Mouse (Mus musculus) embryonic facial prominence, embryonic 11.5 days (tissue): ENCODE data around the gene Gm29735. TPM values are rescaled to one million over a fixed set of nuclear protein-coding genes. Genes with fewer than 3 reads are reported as not detected.
"Not testable (repeated sequence)": the region's sequence is repeated elsewhere in the genome, so short reads cannot be mapped to it uniquely, and the experiment has no call there.

Experiments used
- ATAC-seq: fragments of 200-750 bp; cut with Nextera tagmentation; replicated peaks from 2 replicates; pipeline ENCODE4 v1.8.0; 2017; ENCODE audit warnings: low read depth; ENCODE audit not compliant: insufficient number of reproducible peaks, low FRiP score, low TSS enrichment
- DNase-seq: peaks from one replicate; pipeline ENCODE4 v3.0.0-alpha.2; 2015; ENCODE audit warnings: low spot score
- H3K27ac ChIP-seq: fragments of 300-500 bp; sonication (generic); replicated peaks from 2 replicates; pipeline ENCODE4 v1.5.1; 2014; ENCODE audit warnings: mild to moderate bottlenecking, low read depth, low read length, control low read depth
- H3K27me3 ChIP-seq: fragments of 300-500 bp; sonication (generic); 2 replicates; pipeline ENCODE4 v1.6.1; 2014; ENCODE audit warnings: mild to moderate bottlenecking, low read length, moderate library complexity, mixed read lengths; ENCODE audit not compliant: control insufficient read depth, insufficient read depth
- H3K36me3 ChIP-seq: fragments of 300-500 bp; sonication (generic); replicated peaks from 2 replicates; pipeline ENCODE4 v1.6.1; 2014; ENCODE audit warnings: low read depth, mild to moderate bottlenecking, low read length, moderate library complexity, mixed read lengths; ENCODE audit not compliant: control insufficient read depth, insufficient read depth
- H3K4me1 ChIP-seq: fragments of 300-500 bp; sonication (generic); 2 replicates; pipeline ENCODE4 v1.6.1; 2014; ENCODE audit warnings: low read length, mixed read lengths; ENCODE audit not compliant: control insufficient read depth, insufficient read depth
- H3K4me2 ChIP-seq: fragments of 300-500 bp; sonication (generic); 2 replicates; pipeline ENCODE4 v1.6.1; 2014; ENCODE audit warnings: low read depth, mild to moderate bottlenecking, control low read depth, low read length, moderate library complexity
- H3K4me3 ChIP-seq: fragments of 300-500 bp; sonication (generic); 2 replicates; pipeline ENCODE4 v1.5.1; 2014; ENCODE audit warnings: low read depth, low read length, control low read depth
- H3K9ac ChIP-seq: fragments of 300-500 bp; sonication (generic); replicated peaks from 2 replicates; pipeline ENCODE4 v1.6.1; 2014; ENCODE audit warnings: mild to moderate bottlenecking, control low read depth, low read length
- H3K9me3 ChIP-seq: fragments of 300-500 bp; sonication (generic); replicated peaks from 2 replicates; pipeline ENCODE4 v1.6.1; 2016; ENCODE audit warnings: mild to moderate bottlenecking, low read length, inconsistent platforms, mixed read lengths; ENCODE audit not compliant: control insufficient read depth
- WGBS: fragments of 180-500 bp; shearing (Covaris S2); extraction: QIAGEN DNeasy Blood & Tissue Kit; methylation state at CpG from one replicate; pipeline ENCODE4 v1.1.7; 2014; 5-methylcytosine and 5-hydroxymethylcytosine counted together
- polyA plus RNA-seq: library from polyadenylated mRNA; unstranded; fragments of >200 nt; fragmentation: Nextera tagmentation; extraction: Ambion mirVana; gene quantifications from 2 replicates; pipeline ENCODE4 v1.2.1, GENCODE M21; 2014

Gm29735 gene
- not detected in 2 replicates for polyA plus RNA-seq

DNA sequence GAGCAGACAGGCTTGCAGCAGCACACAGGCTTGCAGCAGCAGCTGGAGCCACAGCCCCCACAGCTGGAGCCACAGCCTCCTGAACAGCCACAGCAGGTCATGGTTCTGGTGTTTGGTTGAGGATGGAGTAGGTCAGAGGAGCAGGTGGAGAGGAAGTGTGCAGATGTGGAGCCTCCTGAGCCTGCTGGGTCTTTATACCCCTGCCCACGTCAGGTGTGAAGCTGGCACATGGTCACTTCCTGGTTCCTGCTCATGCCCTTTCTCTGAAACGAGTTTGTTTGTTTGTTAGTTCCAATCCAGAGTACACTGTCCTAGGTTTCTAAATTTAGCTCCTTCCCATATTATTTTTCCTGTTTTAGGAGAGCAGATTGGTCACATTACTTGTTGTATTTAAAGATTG, at the start of gene Gm29735:
Gm29735 (minus strand) TSS at position 101 of the 400 bp plus-strand sequence.
- H3K4me3 ChIP-seq, H3K27ac ChIP-seq, H3K36me3 ChIP-seq, H3K9me3 ChIP-seq, H3K9ac ChIP-seq, H3K27me3 ChIP-seq, H3K4me2 ChIP-seq, DNase-seq, H3K4me1 ChIP-seq, ATAC-seq: not testable (repeated sequence)
- 47% methylated on average over 2 of the region's 2 CpGs for WGBS

DNA sequence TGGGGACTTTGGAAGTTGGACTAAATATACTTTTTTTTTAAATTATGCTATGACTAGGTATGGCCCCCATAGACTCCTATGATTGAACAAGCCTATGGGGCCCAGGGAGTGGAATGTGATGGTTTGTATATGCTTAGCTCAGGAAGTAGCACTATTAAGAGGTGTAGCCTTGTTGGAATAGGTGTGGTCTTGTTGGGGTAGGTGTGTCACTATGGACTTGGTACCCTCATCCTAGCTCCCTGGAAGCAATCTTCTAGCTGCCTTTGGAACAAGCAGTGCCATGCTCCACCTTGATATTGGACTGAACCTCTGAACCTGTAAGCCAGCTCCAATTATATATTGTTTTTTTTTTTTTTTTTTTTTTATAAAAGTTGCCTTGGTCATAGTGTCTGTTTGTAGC, 48.6 kb upstream of the Gm29735 start:
- Histone ChIP-seq H3K4me2 (no peak overlapping the region), H3K27ac (no peak overlapping the region), H3K27me3 (no peaks in the 10 kb centered on the region), H3K36me3 (no peaks in the 10 kb centered on the region), H3K4me3 (no peak overlapping the region), H3K4me1 (no peaks in the 10 kb centered on the region), H3K9ac (no peak overlapping the region), H3K9me3 (no peaks in the 10 kb centered on the region)
- DNase-seq (no peak), ATAC-seq (no peak)

DNA sequence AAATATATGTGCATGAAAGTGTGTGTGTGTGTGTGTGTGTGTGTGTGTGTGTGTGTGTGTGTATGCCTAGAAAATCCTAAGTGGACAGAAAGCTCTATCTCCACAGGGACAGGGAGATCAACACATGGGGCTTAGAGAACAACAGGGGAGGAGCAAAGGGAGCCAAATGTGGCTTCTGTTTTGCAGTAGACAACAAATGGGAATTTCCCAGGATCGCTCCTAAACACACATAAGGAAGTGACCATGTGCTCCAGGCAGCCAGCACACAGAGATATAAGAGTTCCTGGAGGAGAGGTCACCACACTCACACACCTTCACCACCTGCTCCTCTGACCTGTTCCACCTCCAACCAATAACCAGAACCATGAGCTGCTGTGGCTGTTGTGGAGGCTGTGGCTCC, 44.2 kb upstream of the Gm29735 start, which contains the start of gene Krtap5-3:
Krtap5-3 (plus strand) TSS at position 301 of the 400 bp plus-strand sequence.
- Histone ChIP-seq H3K27ac (no peak within 1 kb of the TSS), H3K36me3 (no peaks in the 10 kb centered on the region), H3K9me3 (no peaks in the 10 kb centered on the region), H3K4me2 (no peak within 1 kb of the TSS), H3K27me3 (no peaks in the 10 kb centered on the region), H3K4me3 (no peak within 1 kb of the TSS), H3K9ac (no peak within 1 kb of the TSS), H3K4me1 (no peaks in the 10 kb centered on the region)
- 73% methylated on average over 1 of the region's 1 CpGs for WGBS
- DNase-seq (no peak), ATAC-seq (no peak)

DNA sequence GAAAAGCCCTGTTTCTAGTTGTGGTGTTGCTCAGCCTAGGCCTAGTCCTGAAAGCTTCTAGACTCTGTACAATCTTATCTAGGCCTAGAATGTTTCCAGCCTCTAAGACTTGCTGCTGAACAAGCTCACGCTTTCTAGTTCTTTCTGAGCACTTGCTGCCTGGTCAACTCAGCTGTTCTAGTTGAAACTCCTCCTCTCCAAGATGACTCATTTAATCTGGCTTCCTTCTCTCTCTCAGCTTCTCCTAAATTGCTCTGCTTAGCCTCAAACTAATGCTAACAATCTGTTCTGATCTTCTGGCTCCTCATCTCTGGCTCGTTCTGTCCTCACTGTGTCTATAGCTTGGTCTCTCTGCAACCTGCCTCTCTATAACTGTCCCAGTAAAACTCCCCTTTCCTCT, 41.8 kb upstream of the Gm29735 start:
- H3K4me2 ChIP-seq = no peak overlapping the region
- H3K36me3 ChIP-seq = no peaks in the 10 kb centered on the region
- H3K9ac ChIP-seq = no peak overlapping the region
- H3K4me3 ChIP-seq = no peak overlapping the region
- no peaks in the 10 kb centered on the region for H3K27me3 ChIP-seq
- H3K9me3 ChIP-seq = no peaks in the 10 kb centered on the region
- ATAC-seq (no peak), DNase-seq (no peak)
- 89% methylated on average over 2 of the region's 2 CpGs for WGBS
- H3K4me1 ChIP-seq = no peaks in the 10 kb centered on the region
- no peak overlapping the region for H3K27ac ChIP-seq

DNA sequence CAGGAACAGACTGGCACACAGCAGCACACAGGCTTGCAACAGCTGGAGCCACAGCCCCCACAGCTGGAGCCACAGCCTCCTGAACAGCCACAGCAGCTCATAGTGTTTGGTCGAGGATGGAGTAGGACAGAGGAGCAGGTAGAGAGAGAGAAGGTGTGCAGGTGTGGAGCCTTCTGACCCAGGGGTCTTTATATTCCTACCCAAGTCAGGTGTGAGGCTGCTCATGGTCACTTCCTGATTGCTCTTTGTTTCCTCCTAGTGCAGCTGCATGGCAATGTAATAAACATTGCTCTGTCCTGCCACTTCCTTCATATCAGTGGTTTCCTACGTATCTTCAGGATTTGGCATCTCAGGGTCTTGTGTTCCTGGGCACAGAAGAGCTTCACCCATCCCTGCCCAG, 33.4 kb upstream of the Gm29735 start, which contains the start of gene Gm10153:
Gm10153 (minus strand) TSS at position 101 of the 400 bp plus-strand sequence.
- no peak within 1 kb of the TSS for H3K9ac ChIP-seq
- no peaks in the 10 kb centered on the region for H3K27me3 ChIP-seq
- no peak for ATAC-seq
- no peaks in the 10 kb centered on the region for H3K36me3 ChIP-seq
- H3K4me2 ChIP-seq = no peak within 1 kb of the TSS
- H3K4me1 ChIP-seq = no peaks in the 10 kb centered on the region
- H3K27ac ChIP-seq = no peak within 1 kb of the TSS
- 39% methylated on average over 2 of the region's 2 CpGs for WGBS
- no peak for DNase-seq
- H3K9me3 ChIP-seq = no peaks in the 10 kb centered on the region
- H3K4me3 ChIP-seq = no peak within 1 kb of the TSS

DNA sequence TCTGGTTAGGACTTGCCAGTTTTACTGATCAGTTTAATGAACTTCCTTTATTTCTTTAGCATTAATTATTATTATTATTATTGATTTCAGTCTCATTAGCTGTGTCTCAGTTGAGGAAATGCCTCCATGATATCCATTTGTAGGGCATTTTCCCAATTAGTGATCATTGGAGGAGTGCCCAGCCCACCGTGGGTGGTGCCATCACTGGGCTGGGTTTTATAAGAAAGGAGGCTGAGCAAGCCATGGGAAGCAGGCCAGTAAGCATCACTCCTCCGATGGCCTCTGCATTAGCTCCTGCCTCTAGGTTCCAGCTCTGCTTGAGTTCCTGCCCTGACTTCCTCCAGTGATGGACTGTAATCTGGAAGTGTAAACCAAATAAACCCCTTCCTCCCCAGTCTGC, 31.2 kb upstream of the Gm29735 start:
- ATAC-seq = no peak
- H3K4me3 ChIP-seq = no peak overlapping the region

DNA sequence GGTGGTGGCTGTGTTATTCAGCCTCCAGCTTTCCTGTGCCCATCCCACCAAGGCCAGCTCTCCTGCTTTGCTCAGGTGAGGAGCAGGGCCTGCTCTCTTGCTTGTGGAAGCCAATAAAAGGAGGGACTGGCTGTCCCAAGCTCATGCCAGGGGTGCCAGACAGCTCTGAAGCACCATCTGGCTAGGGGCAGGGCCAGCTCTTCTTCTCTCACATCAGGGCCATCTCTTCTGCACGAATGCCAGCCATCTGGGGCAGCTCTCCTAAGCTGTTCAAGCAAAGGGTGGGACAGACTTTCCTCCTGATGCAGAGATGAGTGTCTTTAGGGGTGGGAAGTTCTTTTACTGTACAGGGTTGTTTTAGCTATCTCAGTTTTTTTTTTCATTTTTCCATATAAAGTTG, 24.1 kb upstream of the Gm29735 start:
- no peak overlapping the region for H3K27ac ChIP-seq
- H3K9me3 ChIP-seq = no peaks in the 10 kb centered on the region
- H3K4me3 ChIP-seq = no peak overlapping the region
- no peaks in the 10 kb centered on the region for H3K4me1 ChIP-seq
- H3K36me3 ChIP-seq = no peaks in the 10 kb centered on the region
- 80% methylated on average over 1 of the region's 1 CpGs for WGBS
- H3K4me2 ChIP-seq = no peak overlapping the region
- no peaks in the 10 kb centered on the region for H3K27me3 ChIP-seq
- H3K9ac ChIP-seq = no peak overlapping the region
- ATAC-seq (no peak), DNase-seq (no peak)

More for the DNA sequence above, 31.2 kb upstream of the Gm29735 start:
- Histone ChIP-seq H3K4me1 (no peaks in the 10 kb centered on the region), H3K4me2 (no peak overlapping the region), H3K36me3 (no peaks in the 10 kb centered on the region), H3K9me3 (no peaks in the 10 kb centered on the region), H3K27me3 (no peaks in the 10 kb centered on the region), H3K27ac (no peak overlapping the region), H3K9ac (no peak overlapping the region)
- no peak for DNase-seq
- 69% methylated on average over 2 of the region's 2 CpGs for WGBS

DNA sequence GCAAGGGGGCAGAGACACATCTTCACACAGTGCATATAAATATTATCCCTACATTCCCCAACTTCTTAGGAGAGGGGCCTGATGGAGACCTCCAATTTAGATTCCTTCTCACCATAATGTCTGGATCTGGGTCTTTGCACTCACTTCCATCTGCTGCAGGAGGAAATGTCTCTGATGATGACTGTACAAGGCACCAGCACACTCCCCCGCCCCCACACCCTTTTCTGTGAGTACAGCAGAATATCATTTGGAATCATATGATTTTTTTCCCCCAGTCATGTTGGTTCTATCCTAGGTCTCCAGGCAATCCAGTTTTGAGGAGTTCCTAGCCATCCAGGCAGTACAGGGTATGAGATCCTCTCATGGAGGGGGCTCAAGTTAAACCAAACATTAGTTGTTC, 21.8 kb upstream of the Gm29735 start:
- ATAC-seq = no peak

More for the DNA sequence above, 21.8 kb upstream of the Gm29735 start:
- H3K9me3 ChIP-seq = no peaks in the 10 kb centered on the region
- WGBS = 96% methylated on average over 1 of the region's 1 CpGs
- no peak for DNase-seq
- H3K4me3 ChIP-seq = no peak overlapping the region
- H3K36me3 ChIP-seq = no peaks in the 10 kb centered on the region
- H3K9ac ChIP-seq = no peak overlapping the region
- H3K27ac ChIP-seq = no peak overlapping the region
- H3K27me3 ChIP-seq = no peaks in the 10 kb centered on the region
- no peaks in the 10 kb centered on the region for H3K4me1 ChIP-seq
- H3K4me2 ChIP-seq = no peak overlapping the region
